Comparison of ENCODE assay signal across 8 mouse cellular contexts in the genomic region with DNA sequence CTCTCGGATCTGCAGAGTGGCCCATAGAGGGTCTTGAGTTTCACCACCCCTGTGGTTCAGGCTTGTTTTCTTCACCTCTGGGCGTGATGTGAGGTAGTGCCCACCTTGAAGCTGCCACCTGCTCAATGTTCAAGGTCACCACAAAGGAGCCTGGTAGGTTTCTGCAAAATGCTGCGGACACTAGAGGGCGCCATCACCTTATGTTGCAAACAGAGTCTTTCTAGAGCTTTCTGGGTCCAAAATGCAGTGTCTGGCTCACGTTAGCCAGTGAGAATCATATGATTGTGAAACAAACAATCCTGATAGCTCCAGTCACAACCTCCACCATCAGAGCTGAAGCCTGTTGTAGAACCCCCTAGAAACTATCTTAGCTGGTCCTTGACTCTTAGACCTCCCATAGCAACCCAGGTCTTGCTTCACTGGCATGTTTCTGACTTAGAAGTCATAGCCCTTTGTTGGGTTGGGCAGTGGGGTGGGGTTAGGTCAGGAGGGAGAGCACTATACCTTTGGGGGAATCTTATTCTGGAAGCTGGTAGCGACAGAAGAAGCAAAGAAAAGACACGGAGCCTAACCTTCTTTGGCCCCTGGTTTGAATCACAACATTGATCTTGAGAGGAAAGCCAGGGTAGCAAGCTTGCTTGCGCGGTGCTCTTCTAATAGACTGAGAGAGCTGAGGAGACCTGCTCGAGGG.
DNase-seq lines count a peak whose midpoint lies in the region; ATAC-seq and TF ChIP-seq lines count a peak whose summit lies in the region.

No protein-coding gene starts in this region.

- ATAC-seq in liver, postnatal 0 days: peak; percentile 18; the same call in 1 of the 2 replicates

- H3K36me3 ChIP-seq in heart, adult 2 months (ENCODE audit: control insufficient read depth, insufficient read depth, low read length): no peaks in the 10 kb centered on the region
- H3K36me3 ChIP-seq in liver, postnatal 0 days (replicated peaks; ENCODE audit: insufficient read depth, low read length): no peaks in the 10 kb centered on the region

- H3K9ac ChIP-seq in heart, adult 2 months (ENCODE audit: low read depth, low read length): no peak overlapping the region
- no peak overlapping the region for H3K9ac ChIP-seq in liver, postnatal 0 days (replicated peaks)

- H3K79me2 ChIP-seq in heart, adult 2 months (replicated peaks; ENCODE audit: control insufficient read depth, insufficient read depth, low read length): no peaks in the 10 kb centered on the region

- H3K4me2 ChIP-seq in liver, postnatal 0 days (ENCODE audit: low read depth, low read length): no peak overlapping the region

- TF ChIP-seq CTCF in heart, adult 2 months (IDR thresholded peaks at IDR 0.05): peak; percentile 94
- peak; percentile 94 for TF ChIP-seq CTCF in liver, postnatal 0 days (IDR thresholded peaks at IDR 0.05; ENCODE audit: low read depth)

- H3K4me1 ChIP-seq in heart, adult 2 months (ENCODE audit: control insufficient read depth, insufficient read depth, low read length): peaks cover 2% of the 10 kb centered on the region
- H3K4me1 ChIP-seq in liver, postnatal 0 days (ENCODE audit: insufficient read depth): no peaks in the 10 kb centered on the region

- intact Hi-C loops in heart, adult 2 months (cut with DNase I): loop anchor here (1.0 to 10.0 kb wide), 4 partner anchors 122 to 528 kb away; a partner anchor contains a TSS

- no peak overlapping the region for H3K27ac ChIP-seq in heart, adult 2 months
- no peak overlapping the region for H3K27ac ChIP-seq in liver, postnatal 0 days (ENCODE audit: low read depth)

- TF ChIP-seq EP300 in heart, adult 2 months (IDR thresholded peaks at IDR 0.05; ENCODE audit: insufficient read depth, low read depth, low read length): 0 out of 2 replicates have a peak, but pooled peaks have one; percentile 71
- TF ChIP-seq EP300 in liver, postnatal 0 days (IDR thresholded peaks at IDR 0.05; ENCODE audit: low read depth): no peak

- peak; percentile 82 for DNase-seq in CD4-positive helper T cell, adult 2 months (ENCODE audit: low read depth, low spot score)
- DNase-seq in adrenal gland, postnatal 10 days: peak; percentile 92
- peak; percentile 82 for DNase-seq in embryo, embryonic 11.5 days (ENCODE audit: low read depth, low spot score)
- DNase-seq in heart, adult 2 months: peak; percentile 77 to 87
- DNase-seq in kidney, postnatal 10 days: peak; percentile 95
- DNase-seq in liver, postnatal 0 days: peak; percentile 89
- peak; percentile 78 for DNase-seq in ovary, postnatal 14 days (ENCODE audit: low spot score)
- DNase-seq in thymus, postnatal 10 days (ENCODE audit: low spot score in 2 of 2): peak; percentile 66 to 90

- no peak for TF ChIP-seq POLR2A in heart, adult 2 months (IDR thresholded peaks at IDR 0.05; ENCODE audit: insufficient read depth, low read depth, low read length)

- H3K4me3 ChIP-seq in heart, adult 2 months: no peak overlapping the region
- H3K4me3 ChIP-seq in liver, postnatal 0 days (ENCODE audit: low read depth, low read length): no peak overlapping the region

- no peaks in the 10 kb centered on the region for H3K27me3 ChIP-seq in heart, adult 2 months (ENCODE audit: control insufficient read depth, insufficient read depth, low read length)
- H3K27me3 ChIP-seq in liver, postnatal 0 days (ENCODE audit: insufficient read depth, low read length): no peaks in the 10 kb centered on the region

- no peaks in the 10 kb centered on the region for H3K9me3 ChIP-seq in liver, postnatal 0 days (ENCODE audit: low read length)

- 43% methylated on average over 10 of the region's 10 CpGs for WGBS in heart, adult 2 months
- 45% methylated on average over 10 of the region's 10 CpGs for WGBS in liver, postnatal 0 days (ENCODE audit: insufficient replicate concordance)
